Mouse (Mus musculus) T-helper 1 cell (primary cell): ENCODE data around the gene Slc25a51.

Experiments
- in situ Hi-C: fragments of 300-600 bp; cut with MboI, MseI; formaldehyde crosslinking; loops from one replicate; pipeline ENCODE4 v1.15.1; 2025; ENCODE audit warnings: high pct_unique_total_duplicates

The Slc25a51 gene

GRCm38 (mm10) chr4:45408427-45409132 lies at the start of gene Slc25a51:
Slc25a51 (minus strand) TSS chr4:45408766.
- in situ Hi-C loops: loop anchor here (5.0 kb wide), 1 partner anchor 301 kb away; the partner anchor contains the start of gene Tomm5

- in situ Hi-C loops: no loop called here
Observed at GRCm38 (mm10) chr4:45457543-45457942, 49.0 kb upstream of the Slc25a51 start.

DNA sequence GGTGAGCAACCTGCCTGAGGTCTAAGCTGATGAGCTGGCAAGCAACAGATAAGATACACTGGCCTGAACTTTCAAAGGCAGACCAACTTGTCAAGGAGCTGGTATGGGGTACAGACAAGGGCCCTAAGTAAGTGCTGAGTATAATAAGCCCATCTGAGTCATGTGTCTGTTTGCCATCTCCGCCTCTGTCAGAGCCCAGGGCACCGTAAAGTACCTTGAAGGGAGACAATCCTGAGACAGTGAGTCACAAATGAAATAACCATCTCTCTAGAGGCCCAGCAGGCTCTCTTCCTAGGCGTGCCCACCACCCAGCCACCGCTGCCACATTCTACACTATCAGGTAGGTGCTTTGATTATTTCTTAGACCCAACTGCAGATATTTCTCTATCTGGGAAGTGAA lies 46.4 kb upstream of the Slc25a51 start:
- in situ Hi-C loops: no loop called here

DNA sequence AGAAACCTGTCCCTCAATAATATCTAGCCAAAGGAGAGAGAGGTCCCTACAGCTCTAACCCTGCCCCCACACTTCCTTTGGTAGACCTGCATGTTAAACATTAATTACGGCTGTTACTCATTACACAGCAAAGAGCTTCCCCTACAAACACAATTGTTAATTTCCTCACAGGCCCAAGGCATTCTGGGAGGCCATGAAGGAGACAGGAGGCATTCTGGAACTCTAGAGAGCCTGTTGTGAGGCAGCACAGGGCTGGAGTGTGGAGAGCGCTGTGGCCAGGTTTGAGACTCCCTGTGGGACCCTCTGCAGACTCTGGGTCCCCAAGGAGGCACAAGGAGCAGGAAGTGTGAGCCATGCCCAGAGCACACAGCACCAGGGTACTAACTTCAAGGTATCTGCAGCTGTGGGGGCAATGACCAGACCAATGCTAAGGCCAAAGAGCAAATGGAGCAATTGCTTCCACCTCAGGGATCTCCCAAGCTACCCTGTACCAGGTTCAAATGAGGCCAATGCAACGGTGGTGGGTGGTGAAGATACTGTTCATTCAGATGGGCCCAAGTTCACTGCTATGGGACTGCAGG lies 44.8 kb upstream of the Slc25a51 start:
- in situ Hi-C loops: no loop called here

GRCm38 (mm10) chr4:45452569-45453111 lies 44.1 kb upstream of the Slc25a51 start:
- in situ Hi-C loops: no loop called here

DNA sequence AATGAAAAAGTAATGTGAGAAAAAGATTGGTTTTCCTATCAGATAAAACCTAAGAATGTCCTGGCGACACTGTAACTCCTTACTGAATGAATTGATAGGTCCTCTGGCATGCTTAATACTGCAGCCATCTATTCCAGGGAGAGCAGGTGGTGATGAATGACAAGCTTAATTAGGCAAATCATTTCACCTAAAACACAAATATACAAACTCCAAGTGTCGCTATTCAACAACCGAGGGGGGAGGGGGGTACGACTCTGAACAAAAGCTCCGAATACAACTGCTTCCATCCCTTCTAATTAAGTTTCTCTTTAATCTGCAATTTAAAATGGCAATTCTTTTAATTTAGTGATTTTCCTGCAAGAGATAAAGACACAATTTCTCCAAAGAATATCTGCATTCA lies 40.4 kb upstream of the Slc25a51 start:
- in situ Hi-C loops: no loop called here

DNA sequence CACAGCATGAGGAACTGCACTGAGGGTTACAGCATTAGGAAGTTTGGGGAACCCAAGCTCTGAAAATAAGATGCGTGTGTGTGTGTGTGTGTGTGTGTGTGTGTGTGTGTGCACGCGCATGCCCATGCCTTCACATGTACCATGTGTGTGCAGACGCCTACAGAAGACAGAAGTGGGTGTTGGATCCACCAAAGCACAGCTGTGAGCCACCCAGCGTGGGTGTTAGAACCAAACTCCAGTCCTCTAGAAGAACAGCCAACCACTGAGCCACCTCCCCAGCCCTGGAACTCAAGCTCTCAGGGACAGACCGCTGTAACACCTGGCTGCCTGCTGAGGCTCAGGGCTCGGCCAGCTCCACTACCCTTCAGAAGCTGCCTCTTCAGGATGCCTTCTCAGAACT lies 39.9 kb upstream of the Slc25a51 start:
- in situ Hi-C loops: no loop called here

DNA sequence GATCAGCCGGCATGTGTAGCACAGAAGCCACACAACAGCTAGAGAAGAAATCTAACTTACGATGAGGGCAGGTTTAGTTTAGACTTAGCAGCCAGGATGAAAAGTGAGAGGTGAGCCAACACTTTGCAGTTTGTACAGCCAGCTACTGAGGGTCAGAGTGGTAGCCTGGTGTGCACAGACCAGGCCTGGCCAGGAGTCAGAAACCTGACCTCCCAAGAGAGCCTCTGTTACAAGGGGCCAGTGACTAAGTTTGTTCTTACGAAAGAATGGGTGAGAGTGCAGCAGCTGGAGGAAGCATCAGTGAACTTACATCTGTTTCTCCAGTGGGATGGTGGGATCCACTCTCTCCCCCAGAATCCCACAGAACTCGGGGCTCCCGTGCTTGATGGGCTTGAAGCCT lies 38.6 kb upstream of the Slc25a51 start:
- in situ Hi-C loops: no loop called here

DNA sequence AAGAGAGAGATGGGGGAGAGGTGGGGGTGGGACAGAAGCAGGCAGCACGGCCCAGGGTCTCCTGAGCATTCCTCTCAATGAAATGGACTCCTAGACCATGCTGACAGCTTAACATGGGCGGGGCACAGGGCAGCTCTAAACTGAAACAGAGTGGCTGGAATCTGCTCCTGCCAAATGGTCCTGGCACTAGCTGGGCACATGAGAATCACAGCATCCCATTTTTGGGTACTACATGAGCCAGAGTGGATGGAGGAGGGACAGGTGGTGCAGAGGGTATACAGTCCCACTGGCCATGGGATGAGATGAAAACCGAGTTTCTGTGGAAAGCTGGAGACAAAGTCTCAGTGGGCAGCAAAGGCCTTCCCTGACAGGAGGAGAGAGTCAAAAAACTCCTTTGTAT lies 36.7 kb upstream of the Slc25a51 start:
- in situ Hi-C loops: no loop called here

GRCm38 (mm10) chr4:45444813-45445212 lies 36.2 kb upstream of the Slc25a51 start:
- in situ Hi-C loops: no loop called here

GRCm38 (mm10) chr4:45443652-45444051 lies 35.1 kb upstream of the Slc25a51 start:
- in situ Hi-C loops: no loop called here

- in situ Hi-C loops: no loop called here
Observed at GRCm38 (mm10) chr4:45442237-45442636, 33.7 kb upstream of the Slc25a51 start.

DNA sequence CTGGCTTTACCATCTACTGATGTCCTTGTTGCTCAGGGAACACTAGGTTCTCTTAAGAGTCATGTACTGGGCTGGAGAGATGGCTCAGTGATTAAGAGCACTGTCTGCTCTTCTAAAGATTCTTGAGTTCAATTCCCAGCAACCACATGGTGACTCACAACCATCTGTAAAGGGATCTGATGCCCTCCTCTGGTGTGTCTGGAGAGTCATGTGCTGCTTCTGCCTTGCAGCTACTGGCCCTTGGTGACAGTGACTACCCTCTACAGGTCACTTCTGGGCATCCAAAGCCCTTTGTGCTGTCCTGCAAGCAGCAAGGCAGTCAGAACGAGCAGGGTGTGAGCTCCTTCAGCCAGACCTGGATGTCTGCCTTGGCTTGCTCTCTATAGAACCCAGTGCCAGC lies 33.2 kb upstream of the Slc25a51 start:
- in situ Hi-C loops: no loop called here

- in situ Hi-C loops: no loop called here
Observed at GRCm38 (mm10) chr4:45439281-45439680, 30.7 kb upstream of the Slc25a51 start.

DNA sequence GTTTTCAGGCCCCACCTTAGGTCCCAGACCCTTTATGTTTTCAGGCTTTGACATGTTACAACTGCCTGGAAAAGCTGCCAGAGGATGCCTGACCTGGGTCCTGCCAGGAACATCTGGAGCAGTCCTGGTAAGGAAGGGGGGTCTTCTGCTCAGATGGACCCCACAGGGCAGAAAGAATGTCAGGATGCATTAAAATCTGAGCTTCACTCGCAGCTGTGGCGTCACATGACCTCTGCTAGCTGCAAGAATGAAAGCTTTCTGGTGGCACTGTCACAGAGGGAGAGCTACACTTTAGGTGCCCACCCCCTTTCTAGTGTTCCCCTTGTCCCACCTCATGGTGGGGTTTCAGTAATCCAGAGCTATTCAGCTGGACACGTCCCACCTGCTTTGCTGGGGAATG lies 28.4 kb upstream of the Slc25a51 start:
- in situ Hi-C loops: no loop called here

- in situ Hi-C loops: no loop called here
Observed at GRCm38 (mm10) chr4:45436383-45436913, 27.9 kb upstream of the Slc25a51 start.

DNA sequence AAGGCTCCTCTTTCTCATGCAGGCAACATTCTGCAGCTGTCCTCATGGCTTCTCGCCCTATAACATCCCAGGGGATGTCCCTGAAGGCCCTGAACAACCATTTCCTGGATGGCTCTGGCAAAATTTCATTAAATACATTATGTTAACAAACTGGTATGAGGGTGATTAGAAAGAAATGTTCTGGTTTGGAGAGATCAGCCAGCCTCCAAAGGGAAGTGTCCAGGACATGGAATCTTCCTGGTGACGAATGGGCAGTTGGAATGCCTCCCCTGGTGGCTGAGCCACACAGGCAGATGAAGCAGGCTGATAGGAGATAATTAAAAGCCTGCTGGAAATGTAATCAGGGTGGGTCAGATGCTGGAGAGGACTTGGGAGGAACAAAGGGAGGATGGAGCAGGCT lies 27.3 kb upstream of the Slc25a51 start:
- in situ Hi-C loops: no loop called here

DNA sequence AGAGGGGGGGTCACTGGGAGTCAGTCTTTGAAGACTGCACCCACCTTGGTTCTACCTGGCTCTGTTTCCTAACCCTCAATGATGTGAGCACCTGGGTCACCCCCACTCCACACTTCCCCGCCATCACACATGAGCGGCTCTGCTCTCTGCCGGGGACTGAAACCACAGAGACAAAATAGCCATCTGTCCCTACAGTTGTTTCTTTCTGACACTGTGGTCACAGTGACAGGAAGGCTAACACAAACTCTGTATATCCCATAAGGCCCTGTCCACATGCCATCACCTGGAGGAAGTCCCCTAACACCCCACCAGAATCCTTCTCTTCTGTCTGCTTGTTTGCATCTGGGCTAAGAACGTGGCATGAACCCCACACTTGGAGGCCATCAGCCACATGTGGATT lies 26.1 kb upstream of the Slc25a51 start:
- in situ Hi-C loops: no loop called here

DNA sequence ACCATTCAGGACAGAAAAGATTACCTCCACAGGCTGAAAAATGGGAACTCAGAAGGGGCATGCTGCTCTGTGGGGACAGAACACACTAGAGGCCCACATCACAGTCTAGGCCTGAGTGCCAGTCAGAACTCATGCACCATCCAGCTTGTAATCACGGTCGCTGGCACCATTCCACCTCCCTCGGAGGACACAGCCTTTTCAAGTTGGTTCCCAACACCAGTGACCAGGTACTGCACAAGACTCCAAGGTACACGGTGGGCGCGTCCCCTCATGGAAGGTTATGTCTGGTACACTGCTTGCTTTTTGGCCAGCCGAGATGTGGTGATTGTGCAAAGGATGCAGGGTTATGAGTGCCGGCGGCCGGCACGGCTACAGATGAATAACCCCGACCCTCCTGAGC lies 25.5 kb upstream of the Slc25a51 start:
- in situ Hi-C loops: no loop called here

DNA sequence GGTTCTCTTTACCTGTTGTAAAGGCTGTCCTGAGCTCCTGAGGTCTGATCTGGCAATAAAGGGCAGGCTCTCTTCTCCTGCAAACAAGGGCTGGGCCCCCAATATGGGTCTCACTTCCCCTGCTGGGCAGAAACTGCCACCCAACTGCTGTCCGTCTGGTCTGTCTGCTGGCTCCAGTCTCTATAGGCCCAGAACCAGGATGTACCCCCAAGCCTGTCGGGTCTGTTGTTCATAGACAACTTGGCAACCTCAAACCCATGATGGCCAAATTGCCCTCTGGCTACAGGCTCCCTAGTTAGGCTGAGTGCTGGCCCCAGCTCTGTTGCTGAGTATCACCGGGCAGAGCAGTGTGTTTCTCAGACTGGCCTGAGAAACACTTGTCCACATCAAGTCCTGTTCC lies 23.2 kb upstream of the Slc25a51 start:
- in situ Hi-C loops: no loop called here

- in situ Hi-C loops: no loop called here
Observed at GRCm38 (mm10) chr4:45431316-45431715, 22.8 kb upstream of the Slc25a51 start.

- in situ Hi-C loops: loop anchor here (5.0 kb wide), 1 partner anchor 333 kb away; no protein-coding TSS in a partner anchor
Observed at GRCm38 (mm10) chr4:45429451-45429850, 20.9 kb upstream of the Slc25a51 start.
